Mouse (Mus musculus): ENCODE data around the gene Frmpd4. TPM values are rescaled to one million over a fixed set of nuclear protein-coding genes. Genes with fewer than 3 reads are reported as not detected.

Frmpd4 gene
- polyA plus RNA-seq, 1 experiment from 2014 or later = 0.21 TPM

- no peak for ATAC-seq (ENCODE audit: insufficient read depth, low FRiP score)
These were observed 535.4 kb downstream of the Frmpd4 start for GRCm38 (mm10) chrX:168041589-168041988.

GRCm38 (mm10) chrX:168020574-168021145, 556.4 kb downstream of the Frmpd4 start:
- H3K27ac ChIP-seq (ENCODE audit: low read length) = no peak overlapping the region
- H3K4me1 ChIP-seq (ENCODE audit: control insufficient read depth, insufficient read depth, low read length) = no peaks in the 10 kb centered on the region
- H3K9ac ChIP-seq (ENCODE audit: low read length) = no peak overlapping the region
- WGBS = 79% methylated on average over 4 of the region's 4 CpGs
- H3K27me3 ChIP-seq (ENCODE audit: control insufficient read depth, insufficient read depth, low read length) = peaks cover 5% of the 10 kb centered on the region; the same call in 1 of the 2 replicates
- no peak overlapping the region for H3K4me2 ChIP-seq (ENCODE audit: low read depth, low read length)
- no peak overlapping the region for H3K4me3 ChIP-seq (replicated peaks; ENCODE audit: low read length)
- H3K36me3 ChIP-seq (ENCODE audit: control insufficient read depth, insufficient read depth, low read length) = no peaks in the 10 kb centered on the region
- ATAC-seq (ENCODE audit: insufficient read depth, low FRiP score) = no peak
- no peaks in the 10 kb centered on the region for H3K9me3 ChIP-seq (replicated peaks; ENCODE audit: control insufficient read depth, low read length)

More at GRCm38 (mm10) chrX:168041589-168041988, 535.4 kb downstream of the Frmpd4 start:
- no peaks in the 10 kb centered on the region for H3K36me3 ChIP-seq (ENCODE audit: control insufficient read depth, insufficient read depth, low read length)
- no peak overlapping the region for H3K27ac ChIP-seq (ENCODE audit: low read length)
- no peak overlapping the region for H3K4me2 ChIP-seq (ENCODE audit: low read depth, low read length)
- H3K4me1 ChIP-seq (ENCODE audit: control insufficient read depth, insufficient read depth, low read length) = no peaks in the 10 kb centered on the region
- H3K9ac ChIP-seq (ENCODE audit: low read length) = no peak overlapping the region
- H3K27me3 ChIP-seq (ENCODE audit: control insufficient read depth, insufficient read depth, low read length) = no peaks in the 10 kb centered on the region; the same call in 1 of the 2 replicates
- no peaks in the 10 kb centered on the region for H3K9me3 ChIP-seq (replicated peaks; ENCODE audit: control insufficient read depth, low read length)
- no peak overlapping the region for H3K4me3 ChIP-seq (replicated peaks; ENCODE audit: low read length)

GRCm38 (mm10) chrX:168017792-168018191, 559.2 kb downstream of the Frmpd4 start:
- ATAC-seq (ENCODE audit: insufficient read depth, low FRiP score) = no peak
- Histone ChIP-seq H3K4me3 (replicated peaks; ENCODE audit: low read length) (no peak overlapping the region), H3K27me3 (ENCODE audit: control insufficient read depth, insufficient read depth, low read length) (peaks cover 5% of the 10 kb centered on the region; the same call in 1 of the 2 replicates), H3K36me3 (ENCODE audit: control insufficient read depth, insufficient read depth, low read length) (no peaks in the 10 kb centered on the region), H3K4me2 (ENCODE audit: low read depth, low read length) (no peak overlapping the region), H3K9ac (ENCODE audit: low read length) (no peak overlapping the region), H3K9me3 (replicated peaks; ENCODE audit: control insufficient read depth, low read length) (no peaks in the 10 kb centered on the region), H3K27ac (ENCODE audit: low read length) (no peak overlapping the region), H3K4me1 (ENCODE audit: control insufficient read depth, insufficient read depth, low read length) (no peaks in the 10 kb centered on the region)
- 79% methylated on average over 3 of the region's 3 CpGs for WGBS

- Histone ChIP-seq H3K4me3 (replicated peaks; ENCODE audit: low read length) (no peak overlapping the region), H3K9me3 (replicated peaks; ENCODE audit: control insufficient read depth, low read length) (no peaks in the 10 kb centered on the region), H3K36me3 (ENCODE audit: control insufficient read depth, insufficient read depth, low read length) (no peaks in the 10 kb centered on the region), H3K4me2 (ENCODE audit: low read depth, low read length) (no peak overlapping the region), H3K9ac (ENCODE audit: low read length) (no peak overlapping the region), H3K27me3 (ENCODE audit: control insufficient read depth, insufficient read depth, low read length) (no peaks in the 10 kb centered on the region; the same call in 1 of the 2 replicates), H3K27ac (ENCODE audit: low read length) (no peak overlapping the region), H3K4me1 (ENCODE audit: control insufficient read depth, insufficient read depth, low read length) (no peaks in the 10 kb centered on the region)
- no peak for ATAC-seq (ENCODE audit: insufficient read depth, low FRiP score)
These were observed 592.2 kb downstream of the Frmpd4 start for GRCm38 (mm10) chrX:167984835-167985234.

- no peak overlapping the region for H3K4me3 ChIP-seq (replicated peaks; ENCODE audit: low read length)
- H3K36me3 ChIP-seq (ENCODE audit: control insufficient read depth, insufficient read depth, low read length) = no peaks in the 10 kb centered on the region
- no peaks in the 10 kb centered on the region for H3K4me1 ChIP-seq (ENCODE audit: control insufficient read depth, insufficient read depth, low read length)
- H3K27me3 ChIP-seq (ENCODE audit: control insufficient read depth, insufficient read depth, low read length) = no peaks in the 10 kb centered on the region
- no peak overlapping the region for H3K9ac ChIP-seq (ENCODE audit: low read length)
- no peak overlapping the region for H3K27ac ChIP-seq (ENCODE audit: low read length)
- no peaks in the 10 kb centered on the region for H3K9me3 ChIP-seq (replicated peaks; ENCODE audit: control insufficient read depth, low read length)
- no peak for ATAC-seq (ENCODE audit: insufficient read depth, low FRiP score)
- 80% methylated on average over 2 of the region's 2 CpGs for WGBS
- no peak overlapping the region for H3K4me2 ChIP-seq (ENCODE audit: low read depth, low read length)
These were observed 625.8 kb downstream of the Frmpd4 start for GRCm38 (mm10) chrX:167951207-167951606.

GRCm38 (mm10) chrX:167909483-167909882, 667.5 kb downstream of the Frmpd4 start:
- no peak overlapping the region for H3K4me3 ChIP-seq (replicated peaks; ENCODE audit: low read length)
- H3K27ac ChIP-seq (ENCODE audit: low read length) = no peak overlapping the region; the same call in 1 of the 2 replicates
- no peaks in the 10 kb centered on the region for H3K36me3 ChIP-seq (ENCODE audit: control insufficient read depth, insufficient read depth, low read length)
- peaks cover 6% of the 10 kb centered on the region; the same call in 1 of the 2 replicates for H3K27me3 ChIP-seq (ENCODE audit: control insufficient read depth, insufficient read depth, low read length)
- H3K9ac ChIP-seq (ENCODE audit: low read length) = no peak overlapping the region
- no peak overlapping the region for H3K4me2 ChIP-seq (ENCODE audit: low read depth, low read length)
- H3K4me1 ChIP-seq (ENCODE audit: control insufficient read depth, insufficient read depth, low read length) = no peaks in the 10 kb centered on the region
- ATAC-seq (ENCODE audit: insufficient read depth, low FRiP score) = peak; percentile 50; the same call in 1 of the 2 replicates
- no peaks in the 10 kb centered on the region for H3K9me3 ChIP-seq (replicated peaks; ENCODE audit: control insufficient read depth, low read length)

GRCm38 (mm10) chrX:167901046-167901445, 676.0 kb downstream of the Frmpd4 start:
- WGBS = 64% methylated on average over 3 of the region's 3 CpGs
- Histone ChIP-seq H3K4me2 (ENCODE audit: low read depth, low read length) (no peak overlapping the region), H3K4me1 (ENCODE audit: control insufficient read depth, insufficient read depth, low read length) (no peaks in the 10 kb centered on the region), H3K27me3 (ENCODE audit: control insufficient read depth, insufficient read depth, low read length) (no peaks in the 10 kb centered on the region), H3K27ac (ENCODE audit: low read length) (no peak overlapping the region), H3K9me3 (replicated peaks; ENCODE audit: control insufficient read depth, low read length) (no peaks in the 10 kb centered on the region), H3K9ac (ENCODE audit: low read length) (no peak overlapping the region), H3K36me3 (ENCODE audit: control insufficient read depth, insufficient read depth, low read length) (no peaks in the 10 kb centered on the region), H3K4me3 (replicated peaks; ENCODE audit: low read length) (no peak overlapping the region)
- no peak for ATAC-seq (ENCODE audit: insufficient read depth, low FRiP score)

GRCm38 (mm10) chrX:167854821-167855220, 722.2 kb downstream of the Frmpd4 start:
- H3K9ac ChIP-seq (ENCODE audit: low read length) = no peak overlapping the region
- H3K4me2 ChIP-seq (ENCODE audit: low read depth, low read length) = no peak overlapping the region
- no peak overlapping the region for H3K27ac ChIP-seq (ENCODE audit: low read length)
- no peak for ATAC-seq (ENCODE audit: insufficient read depth, low FRiP score)
- no peaks in the 10 kb centered on the region for H3K4me1 ChIP-seq (ENCODE audit: control insufficient read depth, insufficient read depth, low read length)
- no peaks in the 10 kb centered on the region for H3K9me3 ChIP-seq (replicated peaks; ENCODE audit: control insufficient read depth, low read length)
- no peak overlapping the region for H3K4me3 ChIP-seq (replicated peaks; ENCODE audit: low read length)
- H3K36me3 ChIP-seq (ENCODE audit: control insufficient read depth, insufficient read depth, low read length) = no peaks in the 10 kb centered on the region
- peaks cover 4% of the 10 kb centered on the region; the same call in 1 of the 2 replicates for H3K27me3 ChIP-seq (ENCODE audit: control insufficient read depth, insufficient read depth, low read length)
- WGBS = 58% methylated on average over 5 of the region's 5 CpGs

GRCm38 (mm10) chrX:167832543-167832942, 744.5 kb downstream of the Frmpd4 start:
- ATAC-seq (ENCODE audit: insufficient read depth, low FRiP score) = no peak
- no peak overlapping the region for H3K9ac ChIP-seq (ENCODE audit: low read length)
- no peak overlapping the region for H3K4me3 ChIP-seq (replicated peaks; ENCODE audit: low read length)
- H3K36me3 ChIP-seq (ENCODE audit: control insufficient read depth, insufficient read depth, low read length) = no peaks in the 10 kb centered on the region
- no peak overlapping the region for H3K4me2 ChIP-seq (ENCODE audit: low read depth, low read length)
- H3K27ac ChIP-seq (ENCODE audit: low read length) = no peak overlapping the region
- H3K4me1 ChIP-seq (ENCODE audit: control insufficient read depth, insufficient read depth, low read length) = no peaks in the 10 kb centered on the region
- no peaks in the 10 kb centered on the region; the same call in 1 of the 2 replicates for H3K27me3 ChIP-seq (ENCODE audit: control insufficient read depth, insufficient read depth, low read length)
- no peaks in the 10 kb centered on the region for H3K9me3 ChIP-seq (replicated peaks; ENCODE audit: control insufficient read depth, low read length)
- WGBS = 58% methylated on average over 2 of the region's 2 CpGs

All from stomach, embryonic 16.5 days (tissue).